Mouse (Mus musculus): Measurements from ENCODE around the gene Ptger1.

- TF ChIP-seq JUND (conservative IDR thresholded peaks at IDR 0.05; ENCODE audit: low read depth, low read length) (no peak), KAT2A (IDR thresholded peaks at IDR 0.05; ENCODE audit: insufficient replicate concordance, low read length) (no peak), ZNF384 (IDR thresholded peaks at IDR 0.05; ENCODE audit: low read depth, low read length) (no peak), GABPA (IDR thresholded peaks at IDR 0.05; ENCODE audit: insufficient replicate concordance, low read depth, low read length) (no peak), MAX (IDR thresholded peaks at IDR 0.05; ENCODE audit: low read length) (no peak)
Observed at GRCm38 (mm10) chr8:83638856-83639255, 27.6 kb upstream of the Ptger1 start.

Measured in CH12.LX (cell line).